Mouse (Mus musculus) kidney, adult 18-20 months (tissue): ENCODE data around the gene Npb.
"Not testable (repeated sequence)": the region's sequence is repeated elsewhere in the genome, so short reads cannot be mapped to it uniquely, and the experiment has no call there.

Experiments
- DNase-seq: peaks from one replicate; pipeline ENCODE4 v3.0.0; 2021

Gene Npb

DNA sequence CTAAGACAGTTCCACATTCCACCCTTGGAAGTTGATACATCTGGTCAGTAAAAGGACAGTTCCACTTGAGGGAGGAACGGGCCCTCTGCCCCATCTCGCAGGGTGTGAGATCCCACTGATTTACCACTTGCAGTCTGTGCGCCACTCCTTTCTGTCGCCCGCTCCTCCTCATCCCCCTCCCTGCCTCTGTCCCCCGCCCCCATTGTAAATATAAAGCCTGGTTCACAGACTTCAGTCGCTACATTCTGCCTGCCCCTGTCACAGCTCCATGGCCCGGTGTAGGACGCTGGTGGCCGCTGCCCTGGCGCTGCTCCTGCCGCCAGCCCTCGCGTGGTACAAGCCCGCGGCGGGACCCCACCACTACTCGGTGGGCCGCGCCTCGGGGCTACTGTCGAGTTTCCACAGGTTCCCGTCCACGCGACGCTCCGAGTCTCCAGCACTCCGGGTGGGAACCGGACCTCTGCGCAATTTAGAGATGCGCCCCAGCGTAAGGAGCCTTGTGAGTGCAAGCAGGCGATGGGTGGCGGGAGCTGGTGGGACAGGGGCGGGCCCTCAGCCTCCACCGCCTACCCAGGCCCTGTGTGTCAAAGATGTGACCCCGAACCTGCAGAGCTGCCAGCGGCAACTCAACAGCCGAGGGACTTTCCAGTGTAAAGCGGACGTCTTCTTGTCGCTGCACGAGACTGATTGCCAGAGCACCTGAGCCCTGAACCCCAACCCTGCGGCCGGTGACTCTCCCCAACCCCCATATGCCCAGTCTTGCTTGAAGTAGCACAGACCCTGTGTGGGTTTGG, at the start of gene Npb:
Npb (plus strand) TSS at position 237 of the 794 bp plus-strand sequence.
- DNase-seq, result no peak

DNA sequence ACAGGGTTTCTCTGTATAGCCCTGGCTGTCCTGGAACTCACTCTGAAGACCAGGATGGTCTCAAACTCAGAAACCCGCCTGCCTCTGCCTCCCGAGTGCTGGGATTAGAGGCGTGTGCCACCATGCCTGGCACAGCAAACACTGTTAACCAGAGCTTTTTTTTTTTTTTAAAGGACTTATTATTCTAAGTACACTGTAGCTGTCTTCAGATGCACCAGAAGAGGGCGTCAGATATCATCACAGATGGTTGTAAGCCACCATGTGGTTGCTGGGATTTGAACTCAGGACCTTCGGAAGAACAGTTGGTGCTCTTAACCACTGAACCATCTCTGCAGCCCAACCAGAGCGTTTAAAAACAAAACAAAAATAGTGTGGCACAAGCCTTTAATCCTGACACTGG, 49.4 kb upstream of the Npb start:
- not testable (repeated sequence) for DNase-seq

- DNase-seq, result no peak
Measured at GRCm38 (mm10) chr11:120560952-120561728, 47.1 kb upstream of the Npb start.

DNA sequence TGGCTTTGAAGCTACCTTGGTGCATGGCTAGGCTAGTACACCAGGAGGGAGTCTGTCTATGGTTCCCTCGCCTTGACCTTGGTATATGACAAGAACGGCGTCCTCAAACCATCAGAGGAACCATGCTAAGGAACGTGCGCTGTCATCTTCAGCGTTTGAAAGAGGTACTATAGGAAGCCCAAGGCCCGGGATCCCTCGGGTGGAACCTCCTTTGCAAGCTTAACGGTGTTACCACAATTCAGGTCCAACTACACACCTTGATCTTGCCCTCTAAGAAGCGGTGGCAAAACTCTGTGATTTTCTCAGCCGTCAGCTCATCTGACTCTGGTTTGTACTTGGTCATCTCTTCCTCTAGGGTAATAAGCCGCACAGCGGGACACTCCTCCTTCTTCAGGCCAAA, 45.3 kb upstream of the Npb start:
- DNase-seq, result no peak

DNA sequence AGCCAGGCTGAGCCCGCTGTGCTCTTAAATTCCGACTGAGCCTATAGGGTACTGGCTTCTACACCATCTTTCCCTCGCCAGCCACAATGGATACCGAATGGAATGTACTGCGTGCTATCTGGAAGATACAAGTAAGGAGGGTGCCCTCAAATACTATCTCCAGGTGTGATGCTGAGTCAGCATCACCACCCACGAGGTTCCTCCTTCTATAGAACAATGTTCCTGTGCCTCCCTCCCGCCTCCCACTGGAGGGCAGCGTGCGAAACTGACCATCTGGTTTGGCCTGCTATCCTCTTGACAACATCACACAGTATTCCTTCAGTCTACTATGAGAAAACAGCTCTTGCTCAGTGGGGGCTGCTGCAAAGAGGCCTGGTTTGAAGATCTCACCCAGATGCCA, 43.2 kb upstream of the Npb start:
- no peak for DNase-seq

- DNase-seq, result no peak
Measured at GRCm38 (mm10) chr11:120568324-120568723, 40.0 kb upstream of the Npb start.

DNA sequence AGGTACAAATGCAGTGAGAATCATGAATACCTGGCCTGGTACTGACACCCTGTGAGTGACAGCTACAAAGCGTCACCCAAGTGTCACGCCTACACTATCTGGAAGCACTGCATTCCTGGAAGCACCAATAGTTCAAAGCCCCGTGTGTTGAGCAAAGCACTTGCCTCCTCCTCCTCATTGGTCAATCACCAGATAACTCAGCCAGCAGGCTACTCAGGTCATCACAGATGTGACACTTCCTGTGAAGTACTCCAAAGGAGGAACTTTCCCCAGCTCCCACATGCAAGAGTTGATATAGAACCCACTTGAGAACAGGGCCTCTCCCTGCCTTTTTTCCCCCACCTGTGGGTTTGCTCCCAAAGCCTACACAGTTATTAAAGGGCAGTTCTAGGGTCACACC, 37.2 kb upstream of the Npb start:
- DNase-seq, result no peak

GRCm38 (mm10) chr11:120571754-120572416, 36.4 kb upstream of the Npb start:
- no peak for DNase-seq

DNA sequence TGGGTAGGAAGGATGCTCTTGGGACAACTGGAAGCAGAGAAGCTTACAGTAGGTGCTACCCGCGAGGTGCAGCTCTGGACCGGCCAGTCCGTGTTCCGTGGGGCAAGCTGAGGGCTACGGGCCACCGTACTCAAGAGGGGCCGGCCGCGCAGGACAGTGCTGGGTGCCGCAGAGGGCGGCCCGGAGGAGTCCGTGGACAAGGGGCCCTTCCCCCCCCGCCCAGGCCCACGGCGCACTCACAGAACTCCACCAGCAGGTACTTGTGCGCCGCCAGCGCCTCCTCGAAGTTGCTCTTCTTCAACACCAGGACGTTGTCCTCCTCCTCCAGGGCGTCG, 35.9 kb upstream of the Npb start:
- DNase-seq, result no peak

DNA sequence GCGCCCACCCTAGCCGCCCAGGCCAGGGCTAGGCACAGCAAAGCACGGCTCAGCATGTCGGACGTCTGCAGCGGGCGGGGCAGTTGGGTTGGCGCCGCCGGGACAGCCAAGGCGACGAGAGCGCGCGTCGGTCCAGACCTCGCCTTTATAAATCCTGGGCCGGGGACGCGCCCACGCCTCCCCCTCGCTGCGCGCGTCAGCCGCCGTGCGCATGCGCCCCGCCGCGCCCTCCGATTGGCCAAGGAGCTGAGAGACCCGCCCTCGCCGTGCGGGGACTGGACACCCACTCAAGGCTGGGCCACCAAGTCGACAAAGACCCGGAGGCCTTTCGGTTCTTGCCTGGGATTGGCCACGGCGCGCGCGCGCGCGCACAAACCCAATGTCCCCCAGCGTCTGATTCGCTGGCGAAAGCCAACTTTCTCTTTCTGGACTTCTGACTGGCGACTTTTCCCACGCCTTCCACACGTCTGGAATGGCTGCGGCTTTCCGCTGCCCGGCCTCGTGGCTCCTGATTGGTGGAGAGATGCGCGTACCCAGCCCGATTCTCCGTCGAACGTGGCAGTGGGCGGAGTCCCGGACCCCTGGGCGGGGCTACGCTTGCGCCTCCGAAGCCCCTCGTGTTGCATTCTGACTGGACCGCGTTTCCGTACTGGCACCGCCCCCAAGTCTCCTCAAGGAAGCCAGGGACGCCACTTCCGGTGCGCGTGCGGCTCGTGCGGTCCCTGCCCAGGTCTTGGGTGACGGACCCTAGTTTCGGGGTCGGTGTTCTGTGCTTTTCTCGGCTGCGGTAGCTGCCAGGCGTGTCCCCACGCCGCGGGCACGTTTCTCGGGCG, 35.3 kb upstream of the Npb start, which contains the start of gene P4hb:
P4hb (minus strand) TSS at position 502 of the 833 bp plus-strand sequence.
- DNase-seq, result peak; percentile 100

DNA sequence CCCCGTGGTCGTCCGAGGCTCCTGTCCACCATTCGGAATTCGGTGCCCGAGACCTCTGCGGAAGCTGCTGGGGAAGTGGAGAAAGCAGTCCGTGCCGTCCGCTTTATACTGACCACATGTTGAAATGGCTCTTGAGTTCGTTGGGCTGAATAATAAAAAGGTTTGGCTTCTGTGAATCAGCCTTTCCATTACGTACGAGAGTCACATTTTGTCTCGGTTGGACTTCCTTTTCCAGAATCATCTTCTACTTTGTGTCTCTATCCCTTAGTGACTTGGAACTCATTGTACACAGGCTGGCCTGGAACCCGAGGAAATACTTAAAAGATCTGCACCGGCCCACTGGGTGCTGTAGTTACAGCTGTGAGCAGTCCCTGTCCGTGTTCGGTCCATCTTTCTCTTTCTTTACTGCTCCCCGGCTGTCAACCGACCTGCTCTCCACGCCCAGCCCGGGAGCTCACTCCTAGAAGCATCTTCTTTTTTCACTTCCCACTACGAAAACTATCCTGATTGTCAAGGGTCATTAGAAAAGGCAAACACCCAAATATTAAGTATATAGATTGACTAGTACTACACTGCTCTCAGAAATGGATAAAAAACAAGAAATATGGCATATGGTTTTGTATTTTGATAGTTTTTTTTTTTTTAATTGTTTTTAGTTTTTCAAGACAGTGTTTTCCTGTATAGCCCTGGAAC, 34.5 kb upstream of the Npb start:
- peak; percentile 18 for DNase-seq

DNA sequence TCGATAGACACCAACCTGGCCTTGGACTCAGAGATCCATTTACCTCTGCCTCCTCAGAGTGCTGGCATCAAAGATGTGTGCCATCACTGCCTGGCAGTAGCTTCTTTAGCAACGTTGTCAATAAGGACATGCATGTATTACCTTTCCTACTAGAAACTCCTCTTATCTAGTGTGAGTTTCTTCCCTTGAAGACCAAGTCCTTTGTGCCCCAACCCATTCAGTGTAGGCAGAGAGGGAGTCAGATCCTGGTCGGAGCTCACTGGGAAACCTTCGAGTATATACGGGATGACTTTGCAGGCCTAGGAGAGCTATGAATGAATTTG, 34.0 kb upstream of the Npb start:
- DNase-seq, result no peak

DNA sequence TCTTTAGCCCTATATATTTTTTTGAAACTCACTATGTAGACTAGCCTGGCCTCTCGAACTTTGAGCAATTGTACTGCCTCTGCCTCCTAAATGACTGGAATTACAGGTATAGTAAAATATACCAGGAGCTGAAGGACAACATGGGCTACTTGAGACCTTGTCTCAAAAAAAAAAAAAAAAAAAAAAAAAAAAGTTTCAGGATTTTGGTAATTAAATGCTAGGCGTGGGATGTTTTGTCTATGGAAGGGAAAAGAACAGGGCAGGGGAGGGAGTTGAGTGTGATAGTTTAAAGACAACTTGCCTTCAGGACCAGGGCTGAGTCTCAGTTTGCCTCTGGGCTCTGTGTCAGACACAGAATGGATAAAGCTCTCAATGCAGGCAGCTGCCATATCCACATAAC, 33.2 kb upstream of the Npb start:
- no peak for DNase-seq

DNA sequence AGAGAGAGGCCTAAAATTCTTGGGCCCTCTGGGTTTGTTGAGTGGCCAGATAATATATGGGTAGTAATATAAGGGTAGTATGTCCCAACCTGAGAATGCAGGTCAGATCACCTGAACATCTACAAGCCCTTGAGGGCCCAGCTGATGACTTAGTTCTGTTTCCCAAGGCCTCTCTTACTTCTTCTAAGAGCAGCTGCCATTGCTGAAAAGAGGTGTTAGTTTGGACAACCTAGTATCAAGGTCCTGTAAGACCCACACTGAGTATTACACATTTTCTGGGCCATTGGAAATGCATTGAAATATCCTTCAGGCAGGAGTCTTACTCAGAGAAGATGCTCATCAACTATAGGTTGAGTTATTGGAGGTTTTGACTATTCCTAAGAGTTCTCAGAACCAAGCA, 32.3 kb upstream of the Npb start:
- DNase-seq, result no peak

DNA sequence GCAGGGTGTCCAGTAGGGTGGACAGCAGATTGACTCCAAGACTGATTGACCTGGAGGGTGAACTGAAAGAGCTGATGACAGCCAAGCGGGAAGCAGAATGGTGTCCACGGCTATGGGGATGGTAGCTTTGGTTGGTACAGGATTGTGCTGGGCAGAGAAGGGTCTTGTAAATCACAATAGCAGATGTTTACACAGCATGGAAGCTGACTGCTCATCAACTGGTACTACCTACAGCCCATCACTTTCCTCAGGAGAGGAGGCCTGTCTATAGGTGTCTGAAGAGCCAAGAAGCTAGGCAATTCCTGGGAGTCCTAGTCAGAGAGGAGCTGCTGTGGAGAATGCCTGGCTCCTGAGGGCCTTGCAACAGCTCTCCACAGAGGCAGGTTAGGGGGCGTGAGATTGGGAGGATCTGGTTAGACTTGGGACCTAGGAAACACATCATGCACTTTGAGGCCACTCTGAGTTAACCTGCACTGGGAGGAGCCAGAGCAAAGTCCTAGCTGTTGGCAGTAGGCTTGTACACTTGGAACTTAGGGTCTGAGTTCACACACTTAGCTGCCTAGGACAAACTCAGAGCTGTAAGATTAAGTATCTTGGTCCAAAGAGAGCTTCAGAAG, 31.8 kb upstream of the Npb start:
- DNase-seq, result peak; percentile 76

GRCm38 (mm10) chr11:120577211-120578023, 30.9 kb upstream of the Npb start:
- peak; percentile 54 for DNase-seq

DNA sequence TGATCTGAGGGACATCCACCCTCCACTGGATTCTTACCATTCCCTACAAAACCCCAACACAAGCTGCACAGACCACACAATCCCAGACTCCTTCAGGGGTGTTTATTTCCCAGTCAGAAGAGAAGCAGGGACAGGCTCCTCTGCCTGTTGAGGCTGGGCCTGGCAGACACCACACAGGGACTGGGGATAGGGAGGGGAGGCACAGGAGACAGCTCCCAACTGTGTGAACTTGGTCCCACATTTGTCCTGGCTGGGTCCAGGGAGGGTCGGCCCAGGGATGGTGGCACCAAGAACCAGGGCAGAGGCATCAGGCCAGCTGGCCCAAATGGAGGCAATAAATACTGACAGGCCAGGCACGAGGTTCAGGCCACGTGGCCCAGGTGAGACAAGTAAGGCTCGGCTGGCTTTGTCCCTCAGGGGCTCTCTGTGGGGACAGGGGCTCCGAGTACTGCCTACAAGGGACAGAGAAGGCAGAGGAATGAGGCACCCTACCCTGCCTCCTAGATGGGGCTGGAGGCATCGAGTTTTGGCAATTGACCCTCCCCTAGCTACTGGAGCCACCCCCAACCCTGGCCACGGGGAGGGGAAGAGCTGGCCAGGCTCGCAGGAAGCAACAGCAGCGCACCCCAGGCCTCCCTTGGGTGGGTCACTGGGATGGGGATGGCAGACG, 30.1 kb upstream of the Npb start:
- DNase-seq, result peak; percentile 65

- peak; percentile 28 for DNase-seq
Measured at GRCm38 (mm10) chr11:120578694-120579243, 29.5 kb upstream of the Npb start.

DNA sequence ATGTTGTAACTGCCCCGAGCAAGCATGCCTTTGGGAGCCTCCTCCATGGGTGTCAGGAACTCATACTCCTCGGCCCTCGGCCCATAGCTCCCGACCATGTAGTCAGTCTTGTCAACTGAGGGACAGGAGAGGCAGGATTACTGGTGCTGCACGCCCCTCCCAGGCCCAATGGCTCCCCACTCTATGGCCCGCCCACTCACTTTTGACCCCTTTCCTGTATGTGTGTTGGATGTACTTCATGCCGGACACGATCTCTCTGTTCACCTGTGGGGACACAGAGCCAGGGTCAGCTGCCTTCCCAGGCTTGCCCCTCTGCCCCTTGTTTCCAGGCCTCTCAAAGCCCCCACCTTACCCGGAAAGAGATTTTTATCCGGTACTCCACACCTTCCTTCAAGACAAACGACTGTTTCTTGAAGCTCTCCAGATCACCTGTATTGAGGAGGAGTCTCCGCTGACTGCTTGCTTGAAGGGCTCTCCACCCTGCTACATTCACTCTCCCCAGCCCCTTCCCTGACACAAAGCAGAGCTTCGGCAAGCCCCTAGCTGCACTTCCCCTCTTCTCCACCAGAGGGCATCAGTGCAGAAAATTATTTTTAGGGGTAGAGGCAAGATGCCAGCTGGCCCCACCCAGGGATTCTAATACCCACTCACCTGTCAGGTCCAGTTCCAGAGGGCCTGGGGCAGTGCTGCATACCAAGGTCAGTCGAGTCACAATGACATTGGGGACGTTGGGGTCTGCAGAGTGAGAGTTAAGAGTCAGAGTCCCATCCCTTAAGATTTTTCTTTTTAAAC, 28.8 kb upstream of the Npb start:
- DNase-seq, result peak; percentile 76
